Mouse (Mus musculus) stomach, embryonic 16.5 days (tissue): Measurements from ENCODE around the gene Esrra. TPM values are rescaled to one million over a fixed set of nuclear protein-coding genes. Genes with fewer than 3 reads are reported as not detected.

Source experiments
- ATAC-seq: fragments of 200-750 bp; cut with Nextera tagmentation; 2 replicates; pipeline ENCODE4 v1.8.0; 2017; ENCODE audit warnings: moderate number of reproducible peaks, moderate TSS enrichment; ENCODE audit not compliant: insufficient read depth, low FRiP score
- H3K27ac ChIP-seq: fragments of 300-500 bp; sonication (generic); 2 replicates; pipeline ENCODE4 v1.5.1; 2014; ENCODE audit warnings: low read length
- H3K27me3 ChIP-seq: fragments of 300-500 bp; sonication (generic); 2 replicates; pipeline ENCODE4 v1.6.1; 2014; ENCODE audit warnings: low read length, control low read depth, mixed read lengths; ENCODE audit not compliant: control insufficient read depth, insufficient read depth
- H3K36me3 ChIP-seq: fragments of 300-500 bp; sonication (generic); 2 replicates; pipeline ENCODE4 v1.6.1; 2014; ENCODE audit warnings: low read length; ENCODE audit not compliant: control insufficient read depth, insufficient read depth
- H3K4me1 ChIP-seq: fragments of 300-500 bp; sonication (generic); 2 replicates; pipeline ENCODE4 v1.6.1; 2014; ENCODE audit warnings: low read length, control low read depth, mixed read lengths; ENCODE audit not compliant: control insufficient read depth, insufficient read depth
- H3K4me2 ChIP-seq: fragments of 300-500 bp; sonication (generic); 2 replicates; pipeline ENCODE4 v1.6.1; 2014; ENCODE audit warnings: low read depth, low read length, mixed read lengths
- H3K4me3 ChIP-seq: fragments of 300-500 bp; sonication (generic); replicated peaks from 2 replicates; pipeline ENCODE4 v1.5.1; 2014; ENCODE audit warnings: mild to moderate bottlenecking, low read length
- H3K9ac ChIP-seq: fragments of 300-500 bp; sonication (generic); 2 replicates; pipeline ENCODE4 v1.6.1; 2014; ENCODE audit warnings: low read length
- H3K9me3 ChIP-seq: fragments of 300-500 bp; sonication (generic); replicated peaks from 2 replicates; pipeline ENCODE4 v1.6.1; 2016; ENCODE audit warnings: low read length, control low read depth; ENCODE audit not compliant: control insufficient read depth
- WGBS: fragments of 180-500 bp; shearing (Covaris S2); extraction: QIAGEN DNeasy Blood & Tissue Kit; methylation state at CpG from one replicate; pipeline ENCODE4 v1.1.7; 2014; 5-methylcytosine and 5-hydroxymethylcytosine counted together
- polyA plus RNA-seq: library from polyadenylated mRNA; unstranded; fragments of >200 nt; fragmentation: Nextera tagmentation; extraction: Ambion mirVana; gene quantifications from 2 replicates; pipeline ENCODE4 v1.2.1, GENCODE M21; 2015

The Esrra gene
- polyA plus RNA-seq, 1 experiment from 2014 or later, result 17.8 TPM

GRCm38 (mm10) chr19:6893731-6894451 is 27.7 kb downstream of the Esrra start:
- H3K4me3 ChIP-seq, result no peak overlapping the region
- 88% methylated on average over 14 of the region's 14 CpGs for WGBS

GRCm38 (mm10) chr19:6892512-6892911 is 29.1 kb downstream of the Esrra start:
- Histone ChIP-seq H3K27ac (peak overlapping the region; percentile 44; the same call in 1 of the 2 replicates), H3K36me3 (no peaks in the 10 kb centered on the region), H3K4me2 (no peak overlapping the region), H3K4me1 (no peaks in the 10 kb centered on the region), H3K9me3 (no peaks in the 10 kb centered on the region), H3K9ac (no peak overlapping the region), H3K4me3 (no peak overlapping the region), H3K27me3 (no peaks in the 10 kb centered on the region)
- WGBS, result 38% methylated on average over 4 of the region's 4 CpGs
- ATAC-seq, result no peak; the same call in 1 of the 2 replicates

More at GRCm38 (mm10) chr19:6893731-6894451, 27.7 kb downstream of the Esrra start:
- H3K4me1 ChIP-seq, result no peaks in the 10 kb centered on the region
- no peak for ATAC-seq
- H3K27ac ChIP-seq, result no peak overlapping the region
- H3K36me3 ChIP-seq, result no peaks in the 10 kb centered on the region
- H3K4me2 ChIP-seq, result no peak overlapping the region
- H3K9ac ChIP-seq, result no peak overlapping the region
- H3K9me3 ChIP-seq, result no peaks in the 10 kb centered on the region
- H3K27me3 ChIP-seq, result no peaks in the 10 kb centered on the region

- H3K9me3 ChIP-seq, result no peaks in the 10 kb centered on the region; the same call in 1 of the 2 replicates
- WGBS, result 84% methylated on average over 4 of the region's 4 CpGs
Observed at GRCm38 (mm10) chr19:6877965-6878364, 43.6 kb downstream of the Esrra start.

GRCm38 (mm10) chr19:6876799-6877198 is 44.8 kb downstream of the Esrra start:
- ATAC-seq, result no peak

More at GRCm38 (mm10) chr19:6877965-6878364, 43.6 kb downstream of the Esrra start:
- Histone ChIP-seq H3K27ac (no peak overlapping the region), H3K9ac (no peak overlapping the region), H3K4me3 (no peak overlapping the region), H3K4me2 (no peak overlapping the region), H3K36me3 (no peaks in the 10 kb centered on the region), H3K4me1 (no peaks in the 10 kb centered on the region), H3K27me3 (no peaks in the 10 kb centered on the region)
- no peak for ATAC-seq

GRCm38 (mm10) chr19:6875834-6876233 is 45.8 kb downstream of the Esrra start:
- ATAC-seq, result no peak
- H3K27me3 ChIP-seq, result no peaks in the 10 kb centered on the region
- no peaks in the 10 kb centered on the region for H3K36me3 ChIP-seq
- no peaks in the 10 kb centered on the region for H3K4me1 ChIP-seq
- no peak overlapping the region for H3K4me3 ChIP-seq
- H3K9me3 ChIP-seq, result no peaks in the 10 kb centered on the region; the same call in 1 of the 2 replicates
- H3K4me2 ChIP-seq, result no peak overlapping the region
- H3K9ac ChIP-seq, result no peak overlapping the region
- no peak overlapping the region for H3K27ac ChIP-seq
- WGBS, result 80% methylated on average over 6 of the region's 6 CpGs

More at GRCm38 (mm10) chr19:6876799-6877198, 44.8 kb downstream of the Esrra start:
- no peak overlapping the region for H3K27ac ChIP-seq
- no peak overlapping the region for H3K4me2 ChIP-seq
- no peaks in the 10 kb centered on the region for H3K27me3 ChIP-seq
- no peaks in the 10 kb centered on the region; the same call in 1 of the 2 replicates for H3K9me3 ChIP-seq
- H3K36me3 ChIP-seq, result no peaks in the 10 kb centered on the region
- no peaks in the 10 kb centered on the region for H3K4me1 ChIP-seq
- H3K9ac ChIP-seq, result no peak overlapping the region
- no peak overlapping the region for H3K4me3 ChIP-seq

- 70% methylated on average over 1 of the region's 1 CpGs for WGBS
- Histone ChIP-seq H3K9ac (no peak overlapping the region), H3K4me1 (no peaks in the 10 kb centered on the region), H3K27ac (no peak overlapping the region), H3K4me2 (no peak overlapping the region), H3K27me3 (no peaks in the 10 kb centered on the region), H3K36me3 (no peaks in the 10 kb centered on the region), H3K9me3 (no peaks in the 10 kb centered on the region), H3K4me3 (no peak overlapping the region)
- ATAC-seq, result no peak
Observed at GRCm38 (mm10) chr19:6874257-6874656, 47.4 kb downstream of the Esrra start.

GRCm38 (mm10) chr19:6872701-6873100 is 48.9 kb downstream of the Esrra start:
- H3K4me1 ChIP-seq, result no peaks in the 10 kb centered on the region
- no peak for ATAC-seq
- H3K9ac ChIP-seq, result no peak overlapping the region
- no peak overlapping the region for H3K27ac ChIP-seq
- no peaks in the 10 kb centered on the region for H3K36me3 ChIP-seq
- H3K4me2 ChIP-seq, result no peak overlapping the region
- H3K9me3 ChIP-seq, result no peaks in the 10 kb centered on the region
- no peaks in the 10 kb centered on the region for H3K27me3 ChIP-seq
- H3K4me3 ChIP-seq, result no peak overlapping the region
- 68% methylated on average over 3 of the region's 3 CpGs for WGBS

GRCm38 (mm10) chr19:6871574-6872271 is 49.9 kb downstream of the Esrra start:
- 54% methylated on average over 5 of the region's 5 CpGs for WGBS
- no peaks in the 10 kb centered on the region for H3K4me1 ChIP-seq

GRCm38 (mm10) chr19:6869355-6869754 is 52.3 kb downstream of the Esrra start:
- no peaks in the 10 kb centered on the region for H3K4me1 ChIP-seq
- peak overlapping the region; percentile 43 for H3K27ac ChIP-seq
- H3K9ac ChIP-seq, result peak overlapping the region; percentile 68
- H3K9me3 ChIP-seq, result no peaks in the 10 kb centered on the region
- H3K27me3 ChIP-seq, result no peaks in the 10 kb centered on the region
- peak overlapping the region; percentile 38 for H3K4me3 ChIP-seq
- no peaks in the 10 kb centered on the region for H3K36me3 ChIP-seq
- peak; percentile 60; the same call in 1 of the 2 replicates for ATAC-seq
- 5% methylated on average over 5 of the region's 5 CpGs for WGBS
- H3K4me2 ChIP-seq, result peak overlapping the region; percentile 57

More at GRCm38 (mm10) chr19:6871574-6872271, 49.9 kb downstream of the Esrra start:
- no peak overlapping the region for H3K27ac ChIP-seq
- H3K4me2 ChIP-seq, result no peak overlapping the region
- no peak overlapping the region for H3K4me3 ChIP-seq
- no peaks in the 10 kb centered on the region for H3K27me3 ChIP-seq
- peak; percentile 40; the same call in 1 of the 2 replicates for ATAC-seq
- no peaks in the 10 kb centered on the region for H3K9me3 ChIP-seq
- no peak overlapping the region for H3K9ac ChIP-seq
- no peaks in the 10 kb centered on the region for H3K36me3 ChIP-seq
